ENCODE assay signal across 23 mouse cellular contexts in the genomic region with DNA sequence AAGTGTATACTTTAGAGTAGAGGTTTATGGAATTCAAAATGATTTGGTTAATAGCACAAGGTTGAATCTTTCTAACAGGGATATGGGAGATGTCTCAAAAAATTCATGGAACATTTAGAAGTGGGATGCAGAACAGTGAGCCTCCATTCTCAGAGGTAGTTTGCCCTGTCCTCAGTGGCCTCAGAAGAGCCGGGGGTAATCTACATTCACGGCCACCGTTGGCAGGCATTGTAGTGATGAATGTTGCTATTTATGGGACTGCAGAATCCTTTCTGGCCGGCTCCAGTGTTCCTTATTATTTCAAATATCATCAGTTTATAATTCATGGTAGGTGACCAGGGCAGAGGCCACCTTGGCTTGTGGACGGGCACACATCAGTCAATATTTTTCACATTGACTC.
"Had no signal": no experiment of that assay in that cellular context is flagged by ENCODE, and none has a peak within 500 bp of the region (broad histone marks: within the 10 kb centered on the region; RNA-seq: fewer than 3 reads in every experiment).

No protein-coding gene starts in this region.

- DNase-seq: kidney, postnatal 10 days; kidney, postnatal 36 days; layer of hippocampus, adult 9-11 months; liver; lung, adult 18-20 months; lung, postnatal 10 days; lung, postnatal 36 days; retina, postnatal 1 day; right cerebral cortex, postnatal 25 days; thymus, adult 18-20 months; thymus, postnatal 36 days had no signal

- H3K9me3 ChIP-seq: kidney, embryonic 15.5 days; limb, embryonic 10.5 days; limb, embryonic 13.5 days; liver, embryonic 12.5 days; liver, embryonic 15.5 days; lung, embryonic 15.5 days; megakaryocyte, embryonic 14.5 days; midbrain, embryonic 10.5 days; midbrain, embryonic 13.5 days; neural tube, embryonic 13.5 days had no signal

- H3K27me3 ChIP-seq: kidney, embryonic 15.5 days; limb, embryonic 13.5 days; liver, embryonic 12.5 days; liver, embryonic 15.5 days; lung, embryonic 15.5 days; midbrain, embryonic 13.5 days; neural tube, embryonic 13.5 days had no signal

- ATAC-seq: liver, embryonic 12.5 days; midbrain, embryonic 13.5 days; midbrain, embryonic 16.5 days had no signal

- H3K4me1 ChIP-seq: limb, embryonic 10.5 days; liver, embryonic 12.5 days; liver, embryonic 15.5 days; midbrain, embryonic 10.5 days had no signal

- H3K4me3 ChIP-seq: kidney, embryonic 15.5 days; limb, embryonic 10.5 days; limb, embryonic 13.5 days; liver, embryonic 12.5 days; liver, embryonic 15.5 days; lung, embryonic 15.5 days; megakaryocyte, embryonic 14.5 days; midbrain, embryonic 10.5 days; midbrain, embryonic 13.5 days; myocyte; neural tube, embryonic 13.5 days had no signal

- H3K27ac ChIP-seq: kidney, embryonic 15.5 days; limb, embryonic 10.5 days; limb, embryonic 13.5 days; liver, embryonic 12.5 days; liver, embryonic 15.5 days; lung, embryonic 15.5 days; midbrain, embryonic 10.5 days; midbrain, embryonic 13.5 days; neural tube, embryonic 13.5 days had no signal

- H3K9ac ChIP-seq: kidney, embryonic 15.5 days; limb, embryonic 13.5 days; liver, embryonic 12.5 days; liver, embryonic 15.5 days; lung, embryonic 15.5 days; midbrain, embryonic 13.5 days; neural tube, embryonic 13.5 days had no signal

- H3K36me3 ChIP-seq: kidney, embryonic 15.5 days; limb, embryonic 10.5 days; limb, embryonic 13.5 days; liver, embryonic 12.5 days; liver, embryonic 15.5 days; lung, embryonic 15.5 days; midbrain, embryonic 10.5 days; midbrain, embryonic 13.5 days; neural tube, embryonic 13.5 days had no signal

- H3K4me2 ChIP-seq: kidney, embryonic 15.5 days; limb, embryonic 13.5 days; liver, embryonic 12.5 days; liver, embryonic 15.5 days; lung, embryonic 15.5 days; midbrain, embryonic 13.5 days; neural tube, embryonic 13.5 days had no signal
